Mouse (Mus musculus): ENCODE measurements at regions not wholly inside any gene's neighbourhood (a gene's known extent, or its start where the extent isn't known, plus 50 kb on each side); places are given as distances from the start of the nearest gene placed in this dataset.

- Histone ChIP-seq H3K9me3 (ENCODE audit: control insufficient read depth, low read length) (no peaks in the 10 kb centered on the region), H3K4me1 (ENCODE audit: control insufficient read depth, insufficient read depth, low read length) (no peaks in the 10 kb centered on the region), H3K27ac (ENCODE audit: low read depth, low read length) (no peak overlapping the region), H3K4me2 (no peak overlapping the region), H3K27me3 (ENCODE audit: control insufficient read depth, insufficient read depth, low read length) (no peaks in the 10 kb centered on the region), H3K4me3 (ENCODE audit: low read depth, low read length) (no peak overlapping the region), H3K9ac (ENCODE audit: low read length) (no peak overlapping the region), H3K36me3 (ENCODE audit: control insufficient read depth, insufficient read depth, low read length) (no peaks in the 10 kb centered on the region)
- DNase-seq (ENCODE audit: low spot score, missing footprints) = no peak
- ATAC-seq (ENCODE audit: low FRiP score) = no peak
- WGBS = 75% methylated on average over 2 of the region's 2 CpGs
Observed at GRCm38 (mm10) chr13:85035903-85036302, 153.3 kb upstream of the Ccnh start.

- Histone ChIP-seq H3K9ac (ENCODE audit: low read length) (no peak overlapping the region), H3K27ac (ENCODE audit: low read depth, low read length) (no peak overlapping the region), H3K36me3 (ENCODE audit: control insufficient read depth, insufficient read depth, low read length) (no peaks in the 10 kb centered on the region), H3K4me1 (ENCODE audit: control insufficient read depth, insufficient read depth, low read length) (no peaks in the 10 kb centered on the region), H3K4me2 (no peak overlapping the region), H3K27me3 (ENCODE audit: control insufficient read depth, insufficient read depth, low read length) (no peaks in the 10 kb centered on the region), H3K4me3 (ENCODE audit: low read depth, low read length) (no peak overlapping the region), H3K9me3 (ENCODE audit: control insufficient read depth, low read length) (no peaks in the 10 kb centered on the region)
- WGBS = 71% methylated on average over 1 of the region's 1 CpGs
- DNase-seq (ENCODE audit: low spot score, missing footprints) (no peak), ATAC-seq (ENCODE audit: low FRiP score) (no peak)
Observed at GRCm38 (mm10) chr13:85036830-85037229, 152.4 kb upstream of the Ccnh start.

- Histone ChIP-seq H3K9me3 (ENCODE audit: control insufficient read depth, low read length) (no peaks in the 10 kb centered on the region), H3K4me1 (ENCODE audit: control insufficient read depth, insufficient read depth, low read length) (0 out of 2 replicates have a peak, but pooled peaks cover 2% of the 10 kb centered on the region), H3K27ac (ENCODE audit: low read depth, low read length) (no peak overlapping the region), H3K4me2 (no peak overlapping the region), H3K9ac (ENCODE audit: low read length) (no peak overlapping the region), H3K27me3 (ENCODE audit: control insufficient read depth, insufficient read depth, low read length) (no peaks in the 10 kb centered on the region), H3K4me3 (ENCODE audit: low read depth, low read length) (no peak overlapping the region), H3K36me3 (ENCODE audit: control insufficient read depth, insufficient read depth, low read length) (no peaks in the 10 kb centered on the region)
- DNase-seq (ENCODE audit: low spot score, missing footprints) (no peak), ATAC-seq (ENCODE audit: low FRiP score) (peak; percentile 93)
- WGBS = 49% methylated on average over 6 of the region's 6 CpGs
Observed at GRCm38 (mm10) chr13:85066585-85067550, 122.3 kb upstream of the Ccnh start.

- H3K27ac ChIP-seq (ENCODE audit: low read depth, low read length) = no peak overlapping the region
- WGBS = 77% methylated on average over 5 of the region's 5 CpGs
- H3K4me1 ChIP-seq (ENCODE audit: control insufficient read depth, insufficient read depth, low read length) = 0 out of 2 replicates have a peak, but pooled peaks cover 2% of the 10 kb centered on the region
- H3K9ac ChIP-seq (ENCODE audit: low read length) = no peak overlapping the region
- no peaks in the 10 kb centered on the region for H3K9me3 ChIP-seq (ENCODE audit: control insufficient read depth, low read length)
- H3K4me3 ChIP-seq (ENCODE audit: low read depth, low read length) = no peak overlapping the region
- DNase-seq (ENCODE audit: low spot score, missing footprints) (no peak), ATAC-seq (ENCODE audit: low FRiP score) (no peak)
- H3K36me3 ChIP-seq (ENCODE audit: control insufficient read depth, insufficient read depth, low read length) = no peaks in the 10 kb centered on the region
- no peaks in the 10 kb centered on the region for H3K27me3 ChIP-seq (ENCODE audit: control insufficient read depth, insufficient read depth, low read length)
- H3K4me2 ChIP-seq = no peak overlapping the region
Observed at GRCm38 (mm10) chr13:85067551-85068283, 121.5 kb upstream of the Ccnh start.

GRCm38 (mm10) chr13:85068403-85068802, 120.8 kb upstream of the Ccnh start:
- WGBS = 58% methylated on average over 3 of the region's 3 CpGs
- Histone ChIP-seq H3K36me3 (ENCODE audit: control insufficient read depth, insufficient read depth, low read length) (no peaks in the 10 kb centered on the region), H3K4me3 (ENCODE audit: low read depth, low read length) (no peak overlapping the region), H3K27ac (ENCODE audit: low read depth, low read length) (no peak overlapping the region), H3K27me3 (ENCODE audit: control insufficient read depth, insufficient read depth, low read length) (no peaks in the 10 kb centered on the region), H3K9me3 (ENCODE audit: control insufficient read depth, low read length) (no peaks in the 10 kb centered on the region), H3K4me2 (no peak overlapping the region), H3K4me1 (ENCODE audit: control insufficient read depth, insufficient read depth, low read length) (0 out of 2 replicates have a peak, but pooled peaks cover 2% of the 10 kb centered on the region), H3K9ac (ENCODE audit: low read length) (no peak overlapping the region)
- DNase-seq (ENCODE audit: low spot score, missing footprints) (no peak), ATAC-seq (ENCODE audit: low FRiP score) (peak; percentile 71)

GRCm38 (mm10) chr13:85083335-85083734, 105.9 kb upstream of the Ccnh start:
- DNase-seq (ENCODE audit: low spot score, missing footprints) (no peak), ATAC-seq (ENCODE audit: low FRiP score) (no peak)
- Histone ChIP-seq H3K36me3 (ENCODE audit: control insufficient read depth, insufficient read depth, low read length) (no peaks in the 10 kb centered on the region), H3K9me3 (ENCODE audit: control insufficient read depth, low read length) (no peaks in the 10 kb centered on the region), H3K9ac (ENCODE audit: low read length) (no peak overlapping the region), H3K4me1 (ENCODE audit: control insufficient read depth, insufficient read depth, low read length) (no peaks in the 10 kb centered on the region), H3K4me2 (no peak overlapping the region), H3K27me3 (ENCODE audit: control insufficient read depth, insufficient read depth, low read length) (no peaks in the 10 kb centered on the region), H3K27ac (ENCODE audit: low read depth, low read length) (no peak overlapping the region), H3K4me3 (ENCODE audit: low read depth, low read length) (no peak overlapping the region)
- WGBS = 78% methylated on average over 5 of the region's 5 CpGs

GRCm38 (mm10) chr13:85083742-85084141, 105.5 kb upstream of the Ccnh start:
- ATAC-seq (ENCODE audit: low FRiP score) (no peak), DNase-seq (ENCODE audit: low spot score, missing footprints) (no peak)
- Histone ChIP-seq H3K27me3 (ENCODE audit: control insufficient read depth, insufficient read depth, low read length) (no peaks in the 10 kb centered on the region), H3K4me1 (ENCODE audit: control insufficient read depth, insufficient read depth, low read length) (no peaks in the 10 kb centered on the region), H3K36me3 (ENCODE audit: control insufficient read depth, insufficient read depth, low read length) (no peaks in the 10 kb centered on the region), H3K27ac (ENCODE audit: low read depth, low read length) (no peak overlapping the region), H3K4me3 (ENCODE audit: low read depth, low read length) (no peak overlapping the region), H3K4me2 (no peak overlapping the region), H3K9ac (ENCODE audit: low read length) (no peak overlapping the region), H3K9me3 (ENCODE audit: control insufficient read depth, low read length) (no peaks in the 10 kb centered on the region)

GRCm38 (mm10) chr13:85096174-85096573, 93.0 kb upstream of the Ccnh start:
- Histone ChIP-seq H3K4me1 (ENCODE audit: control insufficient read depth, insufficient read depth, low read length) (no peaks in the 10 kb centered on the region), H3K27ac (ENCODE audit: low read depth, low read length) (no peak overlapping the region), H3K36me3 (ENCODE audit: control insufficient read depth, insufficient read depth, low read length) (no peaks in the 10 kb centered on the region), H3K27me3 (ENCODE audit: control insufficient read depth, insufficient read depth, low read length) (no peaks in the 10 kb centered on the region), H3K4me3 (ENCODE audit: low read depth, low read length) (no peak overlapping the region), H3K9me3 (ENCODE audit: control insufficient read depth, low read length) (peaks cover 4% of the 10 kb centered on the region; the same call in 1 of the 2 replicates), H3K9ac (ENCODE audit: low read length) (no peak overlapping the region), H3K4me2 (no peak overlapping the region)
- DNase-seq (ENCODE audit: low spot score, missing footprints) (no peak), ATAC-seq (ENCODE audit: low FRiP score) (no peak)
- 88% methylated on average over 7 of the region's 7 CpGs for WGBS

GRCm38 (mm10) chr13:85123309-85123708, 65.9 kb upstream of the Ccnh start:
- no peaks in the 10 kb centered on the region for H3K36me3 ChIP-seq (ENCODE audit: control insufficient read depth, insufficient read depth, low read length)
- 52% methylated on average over 2 of the region's 2 CpGs for WGBS
- H3K9ac ChIP-seq (ENCODE audit: low read length) = no peak overlapping the region
- DNase-seq (ENCODE audit: low spot score, missing footprints) (peak; percentile 85), ATAC-seq (ENCODE audit: low FRiP score) (no peak)
- H3K4me3 ChIP-seq (ENCODE audit: low read depth, low read length) = no peak overlapping the region
- no peaks in the 10 kb centered on the region for H3K4me1 ChIP-seq (ENCODE audit: control insufficient read depth, insufficient read depth, low read length)
- no peaks in the 10 kb centered on the region for H3K9me3 ChIP-seq (ENCODE audit: control insufficient read depth, low read length)
- H3K27me3 ChIP-seq (ENCODE audit: control insufficient read depth, insufficient read depth, low read length) = no peaks in the 10 kb centered on the region
- no peak overlapping the region for H3K4me2 ChIP-seq
- no peak overlapping the region for H3K27ac ChIP-seq (ENCODE audit: low read depth, low read length)

All from midbrain, embryonic 11.5 days (tissue).